Mouse (Mus musculus) midbrain, postnatal 0 days (tissue): ENCODE measurements around the gene Adgrl3. TPM values are rescaled to one million over a fixed set of nuclear protein-coding genes. Genes with fewer than 3 reads are reported as not detected.

Source experiments
- ATAC-seq: fragments of 200-750 bp; cut with Nextera tagmentation; 2 replicates; pipeline ENCODE4 v1.8.0; 2017; ENCODE audit warnings: moderate number of reproducible peaks, mild to moderate bottlenecking, moderate TSS enrichment, moderate library complexity; ENCODE audit not compliant: low FRiP score
- DNase-seq: peaks from one replicate; pipeline ENCODE4 v3.0.0-alpha.2; 2015; ENCODE audit warnings: low spot score
- H3K27ac ChIP-seq: fragments of 300-500 bp; sonication (generic); 2 replicates; pipeline ENCODE4 v1.5.1; 2014; ENCODE audit warnings: low read depth, mild to moderate bottlenecking, low read length, mixed read lengths
- H3K27me3 ChIP-seq: fragments of 300-500 bp; sonication (generic); 2 replicates; pipeline ENCODE4 v1.6.1; 2014; ENCODE audit warnings: low read length, control low read depth, mixed read lengths; ENCODE audit not compliant: insufficient read depth
- H3K36me3 ChIP-seq: fragments of 300-500 bp; sonication (generic); 2 replicates; pipeline ENCODE4 v1.6.1; 2014; ENCODE audit warnings: low read length, control low read depth, mixed read lengths; ENCODE audit not compliant: insufficient read depth
- H3K4me1 ChIP-seq: fragments of 300-500 bp; sonication (generic); 2 replicates; pipeline ENCODE4 v1.6.1; 2014; ENCODE audit warnings: mild to moderate bottlenecking, control low read depth, antibody characterized with exemption, low read length, mixed read lengths; ENCODE audit not compliant: insufficient read depth
- H3K4me2 ChIP-seq: fragments of 300-500 bp; sonication (generic); 2 replicates; pipeline ENCODE4 v1.6.1; 2014; ENCODE audit warnings: low read depth, mild to moderate bottlenecking, low read length, mixed read lengths; ENCODE audit not compliant: poor library complexity, severe bottlenecking
- H3K4me3 ChIP-seq: fragments of 300-500 bp; sonication (generic); 2 replicates; pipeline ENCODE4 v1.5.1; 2014; ENCODE audit warnings: low read depth, mild to moderate bottlenecking, low read length, moderate library complexity
- H3K9ac ChIP-seq: fragments of 300-500 bp; sonication (generic); replicated peaks from 2 replicates; pipeline ENCODE4 v1.6.1; 2014; ENCODE audit warnings: mild to moderate bottlenecking, low read length, moderate library complexity, mixed read lengths; ENCODE audit not compliant: poor library complexity, severe bottlenecking
- H3K9me3 ChIP-seq: fragments of 300-500 bp; sonication (generic); 2 replicates; pipeline ENCODE4 v1.6.1; 2016; ENCODE audit warnings: low read length, control low read depth
- CTCF ChIP-seq: IDR thresholded peaks from 2 replicates; pipeline ENCODE4 v1.5.1; 2016; ENCODE audit warnings: antibody characterized with exemption, mild to moderate bottlenecking
- WGBS: fragments of 180-500 bp; shearing (Covaris S2); extraction: QIAGEN DNeasy Blood & Tissue Kit; methylation state at CpG from one replicate; pipeline ENCODE4 v1.1.7; 2014; 5-methylcytosine and 5-hydroxymethylcytosine counted together
- polyA plus RNA-seq: library from polyadenylated mRNA; unstranded; fragments of >200 nt; fragmentation: Nextera tagmentation; extraction: Ambion mirVana; gene quantifications from 2 replicates; pipeline ENCODE4 v1.2.1, GENCODE M21; 2015
- total RNA-seq: library from RNA; depleted of rRNA; stranded (reverse); fragments of >200 nt; gene quantifications from 2 replicates; pipeline ENCODE4 v1.2.3, GENCODE M21; 2014

The Adgrl3 gene
- total and polyA plus RNA-seq, 2 experiments from 2014 or later = 57.2 to 338 TPM

DNA sequence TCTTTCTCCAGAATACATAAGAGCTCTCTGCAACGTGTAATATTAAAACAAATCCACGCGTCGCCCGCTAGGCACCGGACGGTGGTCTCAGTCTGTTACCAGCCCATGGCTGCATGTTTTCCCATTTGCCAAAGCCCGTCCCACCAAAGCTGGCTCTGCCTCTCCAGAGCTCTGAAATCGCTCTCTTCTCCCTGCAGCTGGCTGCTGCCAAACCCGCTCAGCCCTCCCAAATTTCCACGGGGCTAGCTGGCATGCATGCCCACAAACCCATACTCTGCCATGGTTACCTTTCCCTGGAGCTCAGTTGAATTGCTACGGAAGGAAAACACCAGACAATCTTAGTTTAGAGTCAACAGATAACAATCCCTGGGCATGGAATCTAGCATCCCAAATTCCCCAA lies 139.1 kb downstream of the Adgrl3 start:
- Histone ChIP-seq H3K27ac (no peak overlapping the region), H3K27me3 (no peaks in the 10 kb centered on the region), H3K9me3 (no peaks in the 10 kb centered on the region), H3K9ac (no peak overlapping the region), H3K4me2 (no peak overlapping the region), H3K4me3 (no peak overlapping the region), H3K36me3 (no peaks in the 10 kb centered on the region), H3K4me1 (no peaks in the 10 kb centered on the region)
- DNase-seq = peak; percentile 45
- no peak for TF ChIP-seq CTCF
- no peak for ATAC-seq
- 82% methylated on average over 12 of the region's 12 CpGs for WGBS

DNA sequence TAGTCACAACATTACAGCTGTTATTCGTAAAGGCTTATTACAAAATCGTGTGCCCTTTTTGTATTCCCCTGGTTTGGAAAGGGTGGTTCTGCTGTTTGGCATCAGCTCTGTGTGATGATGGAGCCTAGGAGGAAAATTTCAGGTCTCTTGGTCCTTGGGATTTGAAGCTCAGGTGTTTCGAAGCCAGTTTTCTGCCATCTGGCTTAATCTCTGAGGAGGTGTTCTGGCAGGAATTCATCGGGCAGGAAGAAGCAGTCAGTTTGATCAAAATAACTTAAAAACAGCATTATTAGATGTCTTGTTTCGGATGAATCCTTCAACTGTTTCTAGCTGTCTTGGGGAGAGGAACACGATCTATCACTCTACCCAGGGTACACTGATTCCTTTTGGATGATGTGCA lies 140.5 kb downstream of the Adgrl3 start:
- no peak for TF ChIP-seq CTCF
- 76% methylated on average over 6 of the region's 6 CpGs for WGBS
- no peak overlapping the region for H3K9ac ChIP-seq
- no peak for ATAC-seq
- H3K27me3 ChIP-seq = no peaks in the 10 kb centered on the region
- H3K9me3 ChIP-seq = no peaks in the 10 kb centered on the region
- H3K4me1 ChIP-seq = no peaks in the 10 kb centered on the region
- no peak for DNase-seq
- H3K36me3 ChIP-seq = no peaks in the 10 kb centered on the region
- H3K27ac ChIP-seq = no peak overlapping the region
- no peak overlapping the region for H3K4me3 ChIP-seq
- H3K4me2 ChIP-seq = no peak overlapping the region

DNA sequence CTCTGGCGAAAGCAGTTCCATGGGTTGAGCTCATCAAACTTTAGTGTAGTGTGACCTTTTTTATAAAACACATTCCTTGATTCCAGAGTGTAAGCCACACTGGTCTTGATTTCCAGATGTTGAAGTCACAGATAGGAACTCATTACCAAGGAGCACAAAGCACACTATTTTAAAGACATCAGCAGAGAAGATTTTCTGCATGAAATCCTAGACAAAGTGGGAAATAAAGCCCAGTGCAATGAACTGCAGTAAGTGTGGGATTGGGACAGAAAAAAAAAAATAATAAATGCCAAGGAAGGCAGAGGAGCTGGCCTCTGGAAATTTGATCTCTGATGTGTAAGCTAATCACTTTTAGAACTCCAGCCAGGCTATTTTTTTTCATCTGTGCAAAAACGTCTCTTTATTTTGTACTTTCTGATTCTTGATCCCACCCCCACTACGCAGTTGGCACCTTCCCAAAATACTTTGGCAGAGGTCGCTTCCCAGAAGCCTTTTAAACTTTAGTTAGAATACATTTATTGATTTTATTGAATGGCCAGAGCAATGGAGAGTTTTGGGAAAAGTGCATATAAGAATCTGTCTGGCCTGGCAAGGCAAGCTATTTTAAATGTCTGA lies 169.0 kb downstream of the Adgrl3 start:
- Histone ChIP-seq H3K27ac (no peak overlapping the region), H3K36me3 (no peaks in the 10 kb centered on the region), H3K4me2 (no peak overlapping the region), H3K9ac (no peak overlapping the region), H3K9me3 (no peaks in the 10 kb centered on the region), H3K4me1 (no peaks in the 10 kb centered on the region), H3K4me3 (no peak overlapping the region), H3K27me3 (no peaks in the 10 kb centered on the region)
- ATAC-seq = no peak
- 42% methylated on average over 4 of the region's 4 CpGs for WGBS
- TF ChIP-seq CTCF = no peak
- DNase-seq = peak; percentile 19

DNA sequence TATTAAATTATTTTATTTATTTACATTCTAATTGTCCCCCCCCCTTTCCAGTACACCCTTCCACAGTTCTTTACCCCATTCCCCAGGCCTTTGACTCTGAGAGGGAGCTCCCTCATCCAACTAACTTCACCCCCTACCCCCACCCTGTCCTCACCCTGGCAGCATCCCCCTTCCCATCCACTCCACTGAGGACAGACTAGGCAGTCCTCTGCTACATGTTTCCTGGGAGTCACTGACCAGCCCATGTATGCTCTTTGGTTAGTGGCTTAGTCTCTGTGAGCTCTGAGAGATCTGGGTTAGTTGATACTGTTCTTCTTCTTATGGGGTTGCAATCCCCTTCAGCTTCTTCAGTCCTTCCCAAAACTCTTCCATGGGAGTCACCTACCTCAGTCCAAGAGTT lies 180.4 kb downstream of the Adgrl3 start:
- no peaks in the 10 kb centered on the region; the same call in 1 of the 2 replicates for H3K4me1 ChIP-seq
- no peak overlapping the region for H3K4me3 ChIP-seq
- ATAC-seq = no peak; the same call in 1 of the 2 replicates
- no peak overlapping the region for H3K27ac ChIP-seq
- H3K9ac ChIP-seq = no peak overlapping the region
- TF ChIP-seq CTCF = no peak
- H3K36me3 ChIP-seq = no peaks in the 10 kb centered on the region
- no peak for DNase-seq
- no peaks in the 10 kb centered on the region for H3K9me3 ChIP-seq
- no peaks in the 10 kb centered on the region for H3K27me3 ChIP-seq
- H3K4me2 ChIP-seq = no peak overlapping the region

- H3K9me3 ChIP-seq = no peaks in the 10 kb centered on the region
- H3K4me2 ChIP-seq = no peak overlapping the region
- no peaks in the 10 kb centered on the region for H3K36me3 ChIP-seq
- DNase-seq (no peak), ATAC-seq (no peak)
- no peak overlapping the region for H3K9ac ChIP-seq
- H3K4me1 ChIP-seq = no peaks in the 10 kb centered on the region; the same call in 1 of the 2 replicates
- 31% methylated on average over 4 of the region's 4 CpGs for WGBS
- no peak overlapping the region for H3K27ac ChIP-seq
- H3K27me3 ChIP-seq = no peaks in the 10 kb centered on the region
- TF ChIP-seq CTCF = no peak
- no peak overlapping the region for H3K4me3 ChIP-seq
Observed at GRCm38 (mm10) chr5:81201885-81202284, 181.9 kb downstream of the Adgrl3 start.

DNA sequence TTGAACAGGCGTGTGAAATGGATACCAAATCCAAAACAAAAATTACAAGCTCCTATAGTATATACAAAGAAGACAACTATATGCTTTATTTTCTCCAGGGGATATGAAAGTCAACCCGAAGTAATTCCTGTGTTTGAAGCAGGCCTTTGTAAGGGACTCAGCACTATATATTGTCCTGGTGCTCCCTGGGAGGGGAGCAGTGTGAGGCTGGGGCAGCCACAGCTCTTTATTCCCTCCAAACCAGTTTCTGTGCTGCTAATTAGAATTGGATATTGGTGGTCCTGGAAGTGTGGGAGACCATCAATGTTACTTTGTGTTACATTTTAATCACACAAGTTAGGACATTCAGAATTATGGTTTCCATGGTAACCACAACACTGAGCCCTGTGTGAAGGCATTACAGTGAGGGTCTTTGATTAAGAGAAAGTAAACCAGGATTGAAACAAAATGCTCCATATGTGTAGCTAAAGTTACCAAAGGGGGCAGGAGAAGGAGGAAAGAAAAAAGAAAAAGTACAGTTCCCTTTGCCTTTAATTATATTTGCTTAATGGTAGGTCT lies 198.6 kb downstream of the Adgrl3 start:
- Histone ChIP-seq H3K9me3 (no peaks in the 10 kb centered on the region), H3K9ac (no peak overlapping the region), H3K4me1 (no peaks in the 10 kb centered on the region), H3K4me3 (no peak overlapping the region), H3K36me3 (no peaks in the 10 kb centered on the region), H3K4me2 (no peak overlapping the region), H3K27me3 (no peaks in the 10 kb centered on the region), H3K27ac (no peak overlapping the region)
- peak; percentile 5; the same call in 1 of the 2 replicates for TF ChIP-seq CTCF
- 33% methylated on average over 2 of the region's 2 CpGs for WGBS
- ATAC-seq = 0 out of 2 replicates have a peak, but pooled peaks have one; percentile 47
- peak; percentile 54 for DNase-seq
